Mouse (Mus musculus) erythroblast, embryonic 14.5 days (primary cell): ENCODE measurements around the gene Ncs1. TPM values are rescaled to one million over a fixed set of nuclear protein-coding genes. Genes with fewer than 3 reads are reported as not detected.

ENCODE experiments used
- H3K27me3 ChIP-seq: 2 replicates; pipeline ENCODE4 v1.6.1; 2012; ENCODE audit warnings: inconsistent platforms; ENCODE audit not compliant: control insufficient read depth
- H3K36me3 ChIP-seq: 2 replicates; pipeline ENCODE4 v1.6.1; 2012; ENCODE audit warnings: mild to moderate bottlenecking, inconsistent platforms; ENCODE audit not compliant: control insufficient read depth
- H3K4me1 ChIP-seq: 2 replicates; pipeline ENCODE4 v1.6.1; 2012; ENCODE audit warnings: inconsistent platforms; ENCODE audit not compliant: control insufficient read depth
- H3K4me3 ChIP-seq: replicated peaks from 2 replicates; pipeline ENCODE3; 2012; ENCODE audit warnings: moderate library complexity, mild to moderate bottlenecking, inconsistent platforms
- H3K9me3 ChIP-seq: 2 replicates; pipeline ENCODE4 v1.6.1; 2012; ENCODE audit warnings: low read length, inconsistent platforms, mixed read lengths; ENCODE audit not compliant: control insufficient read depth
- GATA1 ChIP-seq: IDR thresholded peaks from 2 replicates; pipeline ENCODE4 v1.6.1; 2012; ENCODE audit warnings: low read length, inconsistent platforms, mixed read lengths
- TAL1 ChIP-seq: IDR thresholded peaks from 3 replicates; pipeline ENCODE4 v1.6.1; 2012; ENCODE audit warnings: low read length, inconsistent platforms, mixed read lengths
- polyA plus RNA-seq: library from polyadenylated mRNA; stranded (reverse); fragments of >175 nt; gene quantifications from 2 replicates; pipeline ENCODE4 v1.2.3, GENCODE M21; 2012

Ncs1 gene
- polyA plus RNA-seq, 1 experiment = not detected

GRCm38 (mm10) chr2:31339826-31340225 lies 94.2 kb downstream of the Ncs1 start:
- Histone ChIP-seq H3K36me3 (no peaks in the 10 kb centered on the region), H3K4me1 (no peaks in the 10 kb centered on the region), H3K27me3 (no peaks in the 10 kb centered on the region), H3K4me3 (no peak overlapping the region), H3K9me3 (peaks cover 2% of the 10 kb centered on the region; the same call in 1 of the 2 replicates)
- no peak for TF ChIP-seq GATA1
- TF ChIP-seq TAL1 = no peak

GRCm38 (mm10) chr2:31341726-31342535 lies 96.3 kb downstream of the Ncs1 start:
- Histone ChIP-seq H3K9me3 (peaks cover 2% of the 10 kb centered on the region; the same call in 1 of the 2 replicates), H3K4me3 (no peak overlapping the region), H3K4me1 (no peaks in the 10 kb centered on the region), H3K27me3 (no peaks in the 10 kb centered on the region), H3K36me3 (no peaks in the 10 kb centered on the region)
- no peak for TF ChIP-seq TAL1
- TF ChIP-seq GATA1 = no peak

Other genes starting within 250 kb of the Ncs1 start
- 0.10 and 0.15 TPM in 2 replicates for gene Fnbp1, start 103.8 kb upstream of the Ncs1 start, polyA plus RNA-seq
- gene Gpr107, start 93.5 kb upstream of the Ncs1 start, polyA plus RNA-seq = 0.36 and 1.2 TPM in 2 replicates
- not detected in 2 replicates for gene Hmcn2, start 68.6 kb downstream of the Ncs1 start, polyA plus RNA-seq
- gene Ass1, start 224.4 kb downstream of the Ncs1 start, polyA plus RNA-seq = 0.04 and 0.11 TPM in 2 replicates